Mouse (Mus musculus) heart, embryonic 14.5 days (tissue): ENCODE results near the gene Dctn3. TPM values are rescaled to one million over a fixed set of nuclear protein-coding genes. Genes with fewer than 3 reads are reported as not detected.
"Not testable (repeated sequence)": the region's sequence is repeated elsewhere in the genome, so short reads cannot be mapped to it uniquely, and the experiment has no call there.

Source experiments
- ATAC-seq: fragments of 200-750 bp; cut with Nextera tagmentation; 2 replicates; pipeline ENCODE4 v1.8.0; 2017; ENCODE audit warnings: low read depth, moderate TSS enrichment; ENCODE audit not compliant: insufficient number of reproducible peaks, insufficient read depth, low FRiP score
- H3K27ac ChIP-seq, 2 experiments: fragments of 200-500 bp in 1 of 2; fragments of 300-500 bp in 1 of 2; sonication (generic) in 1 of 2; replicated peaks in 1 of 2; 2 replicates each; pipeline ENCODE4 v1.5.1; 2012 to 2014; ENCODE audit warnings: low read depth in 2 of 2, low read length in 2 of 2, control low read depth in 1 of 2, mild to moderate bottlenecking in 1 of 2, mixed read lengths in 1 of 2; ENCODE audit not compliant: control insufficient read depth in 1 of 2, insufficient read depth in 1 of 2
- H3K27me3 ChIP-seq: fragments of 300-500 bp; sonication (generic); 2 replicates; pipeline ENCODE4 v1.6.1; 2014; ENCODE audit warnings: mild to moderate bottlenecking, low read length, control low read depth; ENCODE audit not compliant: control insufficient read depth, insufficient read depth
- H3K36me3 ChIP-seq: fragments of 300-500 bp; sonication (generic); 2 replicates; pipeline ENCODE4 v1.6.1; 2014; ENCODE audit warnings: mild to moderate bottlenecking, control low read depth, low read length, mixed read lengths; ENCODE audit not compliant: control insufficient read depth, insufficient read depth
- H3K4me1 ChIP-seq, 2 experiments: fragments of 200-500 bp in 1 of 2; fragments of 300-500 bp in 1 of 2; sonication (generic) in 1 of 2; 2 replicates each; pipeline ENCODE4 v1.6.1; 2012 to 2014; ENCODE audit warnings: low read length in 2 of 2, control low read depth in 1 of 2, mixed read lengths in 1 of 2; ENCODE audit not compliant: control insufficient read depth in 2 of 2, insufficient read depth in 2 of 2
- H3K4me2 ChIP-seq: fragments of 300-500 bp; sonication (generic); 2 replicates; pipeline ENCODE4 v1.6.1; 2014; ENCODE audit warnings: mild to moderate bottlenecking, low read length
- H3K4me3 ChIP-seq, 2 experiments: fragments of 200-500 bp in 1 of 2; fragments of 300-500 bp in 1 of 2; sonication (generic) in 1 of 2; 2 replicates each; pipeline ENCODE4 v1.5.1; 2012 to 2014; ENCODE audit warnings: low read length in 2 of 2, mild to moderate bottlenecking in 2 of 2, control low read depth in 1 of 2, low read depth in 1 of 2, moderate library complexity in 1 of 2; ENCODE audit not compliant: control insufficient read depth in 1 of 2, insufficient read depth in 1 of 2
- H3K9ac ChIP-seq: fragments of 300-500 bp; sonication (generic); 2 replicates; pipeline ENCODE4 v1.6.1; 2014; ENCODE audit warnings: mild to moderate bottlenecking, low read length
- H3K9me3 ChIP-seq: fragments of 300-500 bp; sonication (generic); 2 replicates; pipeline ENCODE4 v1.6.1; 2016; ENCODE audit warnings: low read length, control low read depth; ENCODE audit not compliant: control insufficient read depth
- WGBS: fragments of 180-500 bp; shearing (Covaris S2); extraction: QIAGEN DNeasy Blood & Tissue Kit; methylation state at CpG from one replicate; pipeline ENCODE4 v1.1.7; 2014; 5-methylcytosine and 5-hydroxymethylcytosine counted together
- polyA plus RNA-seq: library from polyadenylated mRNA; unstranded; fragments of >200 nt; fragmentation: Nextera tagmentation; extraction: Ambion mirVana; gene quantifications from 2 replicates; pipeline ENCODE4 v1.2.1, GENCODE M21; 2014

Gene Dctn3
- polyA plus RNA-seq, 1 experiment from 2014 or later: 134 TPM

- H3K9me3 ChIP-seq, H3K36me3 ChIP-seq, H3K9ac ChIP-seq, ATAC-seq, H3K4me1 ChIP-seq, H3K27ac ChIP-seq, H3K27me3 ChIP-seq: not testable (repeated sequence)
- H3K4me2 ChIP-seq: peak within 1 kb of the TSS; percentile 37
- peak within 1 kb of the TSS in 1 of 2 experiments; percentile 9; a peak in 1 of 4 replicates for H3K4me3 ChIP-seq
- 11% methylated on average over 29 of the region's 40 CpGs for whole genome bisulfite sequencing
These were observed 25.8 kb downstream of the Dctn3 start, which contains the start of gene Cntfr for GRCm38 (mm10) chr4:41696930-41697841. TSS of gene Cntfr (minus strand) at chr4:41697089.

GRCm38 (mm10) chr4:41696452-41696851 is 26.5 kb downstream of the Dctn3 start:
- 11% methylated on average over 10 of the region's 15 CpGs for WGBS
- H3K4me3 ChIP-seq, H3K36me3 ChIP-seq, H3K9ac ChIP-seq, ATAC-seq, H3K27ac ChIP-seq, H3K4me1 ChIP-seq, H3K9me3 ChIP-seq, H3K27me3 ChIP-seq: not testable (repeated sequence)
- H3K4me2 ChIP-seq: peak overlapping the region; percentile 37

- not testable (repeated sequence) for H3K4me1 ChIP-seq, ATAC-seq, H3K27ac ChIP-seq, H3K27me3 ChIP-seq, H3K4me3 ChIP-seq, H3K9me3 ChIP-seq, H3K36me3 ChIP-seq, H3K9ac ChIP-seq
- peak overlapping the region; percentile 37 for H3K4me2 ChIP-seq
- 8% methylated on average over 14 of the region's 38 CpGs for WGBS
These were observed 27.2 kb downstream of the Dctn3 start for GRCm38 (mm10) chr4:41695800-41696199.

- H3K4me1 ChIP-seq, H3K4me3 ChIP-seq, H3K9me3 ChIP-seq, H3K4me2 ChIP-seq, H3K36me3 ChIP-seq, H3K27ac ChIP-seq, H3K9ac ChIP-seq, H3K27me3 ChIP-seq, ATAC-seq: not testable (repeated sequence)
- 19% methylated on average over 4 of the region's 4 CpGs for WGBS
These were observed 29.5 kb downstream of the Dctn3 start for GRCm38 (mm10) chr4:41693511-41693910.

- no CpG with 5 or more reads among the region's 4 CpGs for WGBS
- not testable (repeated sequence) for ATAC-seq
These were observed 33.0 kb downstream of the Dctn3 start for GRCm38 (mm10) chr4:41690014-41690413.

GRCm38 (mm10) chr4:41688562-41688961 is 34.4 kb downstream of the Dctn3 start:
- not testable (repeated sequence) for H3K9me3 ChIP-seq, H3K27me3 ChIP-seq, H3K9ac ChIP-seq, H3K4me2 ChIP-seq, ATAC-seq, H3K36me3 ChIP-seq, H3K27ac ChIP-seq, H3K4me3 ChIP-seq, H3K4me1 ChIP-seq
- 50% methylated on average over 1 of the region's 1 CpGs for WGBS

More at GRCm38 (mm10) chr4:41690014-41690413, 33.0 kb downstream of the Dctn3 start:
- H3K9me3 ChIP-seq, H3K27ac ChIP-seq, H3K27me3 ChIP-seq, H3K4me2 ChIP-seq, H3K4me3 ChIP-seq, H3K9ac ChIP-seq, H3K4me1 ChIP-seq, H3K36me3 ChIP-seq: not testable (repeated sequence)

- H3K27me3 ChIP-seq, H3K4me3 ChIP-seq, ATAC-seq, H3K36me3 ChIP-seq, H3K4me2 ChIP-seq, H3K4me1 ChIP-seq, H3K9me3 ChIP-seq, H3K9ac ChIP-seq, H3K27ac ChIP-seq: not testable (repeated sequence)
- WGBS: 85% methylated on average over 9 of the region's 10 CpGs
These were observed 37.0 kb downstream of the Dctn3 start for GRCm38 (mm10) chr4:41685882-41686492.
